Mouse (Mus musculus) megakaryocyte progenitor cell, adult 5-6 weeks (primary cell): Measurements from ENCODE around the gene Pde4b. TPM values are rescaled to one million over a fixed set of nuclear protein-coding genes. Genes with fewer than 3 reads are reported as not detected.

ENCODE experiments used
- ATAC-seq: replicated peaks from 2 replicates; pipeline ENCODE4 v1.8.0; 2016; ENCODE audit warnings: mild to moderate bottlenecking, moderate TSS enrichment, inconsistent platforms; ENCODE audit not compliant: poor library complexity
- total RNA-seq, 2 experiments: library from RNA; stranded (forward) in 1 of 2; stranded (reverse) in 1 of 2; fragments of 157-497, 149-512 nt in 1 of 2; fragments of 200-1000 nt in 1 of 2; gene quantifications; 2 replicates each; pipeline versions ENCODE4 v1.2.3 to v1.2.4; 2015 to 2017

The Pde4b gene
- total RNA-seq, 2 experiments from 2014 or later, result 16.1 to 19.2 TPM

DNA sequence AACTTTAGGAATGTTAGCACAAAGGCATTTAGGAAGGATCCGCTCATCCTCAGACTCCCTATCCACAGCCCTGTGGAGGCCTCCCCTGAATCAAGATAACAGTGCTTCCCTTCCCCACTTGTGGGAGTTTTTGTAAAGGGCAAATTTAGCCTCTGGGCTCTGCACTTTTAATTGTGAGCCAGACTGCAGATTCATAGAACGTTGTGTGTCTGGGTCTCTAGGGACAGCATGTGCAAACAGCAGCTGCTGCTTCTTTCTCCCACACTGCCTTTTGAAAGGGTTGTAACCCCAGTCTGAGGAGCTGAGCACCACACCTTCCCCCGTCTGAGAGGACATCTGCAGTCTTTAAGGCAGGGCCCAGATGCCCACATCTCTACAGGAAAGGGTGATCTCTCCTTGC lies 544.3 kb downstream of the Pde4b start:
- no peak for ATAC-seq

DNA sequence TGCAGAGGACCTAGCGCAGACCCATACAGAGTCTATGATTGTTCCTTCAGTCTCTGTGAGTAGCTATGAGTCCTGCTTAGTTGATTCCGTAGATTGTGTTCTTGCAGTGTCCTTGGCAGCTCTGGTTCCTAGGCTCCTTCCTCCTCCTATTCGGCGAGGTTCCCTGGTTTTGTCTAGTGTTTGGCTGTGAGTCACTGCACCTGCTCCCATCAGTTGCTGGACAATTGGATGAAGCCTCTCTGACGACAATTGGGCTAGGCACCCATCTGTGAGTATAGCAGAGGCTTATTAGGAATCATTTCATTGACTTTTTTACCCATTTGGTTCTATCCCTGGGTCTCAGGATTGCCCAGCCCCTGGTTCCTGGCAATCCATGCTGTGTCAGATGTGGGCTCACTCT lies 545.9 kb downstream of the Pde4b start:
- no peak for ATAC-seq

- peak; percentile 65 for ATAC-seq
Observed at GRCm38 (mm10) chr4:102635258-102635657, 547.9 kb downstream of the Pde4b start.

GRCm38 (mm10) chr4:102635944-102636343 lies 548.6 kb downstream of the Pde4b start:
- ATAC-seq, result peak; percentile 72

DNA sequence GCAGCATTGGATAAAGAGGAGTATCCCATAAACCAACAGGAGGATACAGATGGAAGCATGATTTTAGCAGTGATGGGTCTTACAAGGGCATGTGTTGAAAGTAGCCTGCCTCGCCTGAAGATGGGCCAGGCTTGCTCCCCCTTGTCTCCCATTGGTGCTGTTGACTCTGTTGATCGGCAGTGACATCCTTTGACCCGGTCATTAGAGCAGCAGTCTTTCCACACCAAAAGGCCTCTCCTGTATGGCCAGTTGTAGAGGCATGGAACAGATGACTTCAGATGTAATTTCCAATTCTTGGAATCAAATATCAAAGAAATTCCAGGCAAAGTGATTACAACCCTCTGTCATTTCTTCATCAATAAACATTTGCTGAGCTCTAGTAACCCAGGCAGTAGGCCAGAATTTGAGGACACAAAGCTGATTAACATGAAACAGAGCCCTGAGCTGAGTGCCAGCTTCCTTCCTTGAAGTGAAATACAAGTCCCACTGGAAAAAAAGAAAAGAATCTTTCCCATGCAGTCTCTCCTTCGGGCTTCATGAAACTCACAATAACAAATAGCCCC lies 550.1 kb downstream of the Pde4b start:
- ATAC-seq, result no peak

DNA sequence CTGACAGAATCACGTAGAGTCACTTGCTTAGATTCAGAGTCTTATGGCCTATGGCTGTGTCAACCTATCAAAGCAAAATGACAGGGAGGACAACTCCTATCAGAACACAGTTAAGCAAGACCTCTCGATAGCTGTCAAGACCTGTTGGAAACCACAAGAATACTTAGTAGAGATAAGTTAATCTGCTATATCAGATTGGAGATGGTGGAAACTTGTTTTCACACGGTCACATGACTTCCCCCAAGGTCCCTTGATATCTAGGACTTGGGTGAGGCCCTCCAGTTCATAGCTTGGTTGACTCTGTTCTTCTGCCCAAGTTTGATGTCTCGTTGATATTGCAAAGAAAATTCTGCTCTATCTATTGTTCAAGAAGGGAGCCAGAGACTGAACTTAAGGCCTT lies 553.6 kb downstream of the Pde4b start:
- no peak for ATAC-seq

DNA sequence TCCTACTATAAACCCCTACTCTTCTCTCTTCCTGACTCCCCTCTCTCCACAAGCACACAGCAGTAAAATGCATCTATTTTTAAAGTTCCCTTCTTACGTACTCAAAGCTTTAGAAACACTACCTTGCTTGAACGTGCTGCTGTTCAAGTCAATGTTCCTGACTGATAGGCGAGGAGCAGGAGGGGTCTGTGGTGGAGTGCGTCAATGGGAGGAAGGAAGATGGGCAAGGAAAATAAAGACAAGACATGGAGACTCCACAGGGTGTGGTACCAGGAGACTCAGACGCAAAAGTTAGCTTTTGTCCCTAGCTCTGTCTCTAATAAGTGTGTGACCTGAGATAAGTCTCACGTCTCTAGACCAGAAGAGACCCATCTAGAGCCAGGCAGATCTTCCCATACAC lies 556.7 kb downstream of the Pde4b start:
- ATAC-seq, result no peak

DNA sequence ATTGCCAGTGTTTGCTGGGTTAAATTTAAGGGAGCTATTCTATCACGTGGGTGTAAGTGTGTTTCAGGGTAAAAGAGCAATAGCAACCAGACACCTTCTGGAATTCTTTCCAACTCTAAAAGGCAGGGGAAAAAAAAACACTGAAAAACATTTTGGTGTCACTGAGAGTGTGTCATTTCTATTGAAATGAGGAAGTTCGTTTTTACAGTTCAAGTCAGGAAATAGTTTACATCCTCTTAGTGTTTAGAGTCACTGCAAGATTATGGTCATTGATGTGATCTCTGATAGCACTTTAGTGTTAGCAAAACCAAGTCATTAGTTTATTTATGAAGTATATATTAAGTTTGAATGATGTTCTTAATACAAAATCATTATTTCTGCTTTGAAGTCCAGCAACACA lies 559.7 kb downstream of the Pde4b start:
- peak; percentile 81 for ATAC-seq

DNA sequence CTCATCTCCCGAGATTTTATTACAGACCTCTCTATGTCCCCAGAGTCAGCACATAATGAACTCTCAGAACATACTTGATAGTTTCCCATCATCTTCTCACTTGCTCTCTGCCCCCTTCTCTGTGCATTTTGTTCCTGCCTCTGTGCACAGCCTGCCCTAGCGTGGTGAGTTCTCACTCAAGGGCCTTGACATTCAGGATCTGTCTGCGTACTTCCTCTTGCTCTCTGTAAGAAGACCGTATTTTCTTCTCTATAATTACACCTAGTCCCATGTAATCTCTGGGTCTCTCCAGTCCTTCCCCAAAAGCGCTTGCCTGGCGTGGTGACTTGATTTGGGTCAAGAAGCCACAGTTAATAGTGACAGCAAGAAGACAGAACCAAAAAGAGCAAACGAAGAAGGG lies 568.0 kb downstream of the Pde4b start:
- ATAC-seq, result no peak

DNA sequence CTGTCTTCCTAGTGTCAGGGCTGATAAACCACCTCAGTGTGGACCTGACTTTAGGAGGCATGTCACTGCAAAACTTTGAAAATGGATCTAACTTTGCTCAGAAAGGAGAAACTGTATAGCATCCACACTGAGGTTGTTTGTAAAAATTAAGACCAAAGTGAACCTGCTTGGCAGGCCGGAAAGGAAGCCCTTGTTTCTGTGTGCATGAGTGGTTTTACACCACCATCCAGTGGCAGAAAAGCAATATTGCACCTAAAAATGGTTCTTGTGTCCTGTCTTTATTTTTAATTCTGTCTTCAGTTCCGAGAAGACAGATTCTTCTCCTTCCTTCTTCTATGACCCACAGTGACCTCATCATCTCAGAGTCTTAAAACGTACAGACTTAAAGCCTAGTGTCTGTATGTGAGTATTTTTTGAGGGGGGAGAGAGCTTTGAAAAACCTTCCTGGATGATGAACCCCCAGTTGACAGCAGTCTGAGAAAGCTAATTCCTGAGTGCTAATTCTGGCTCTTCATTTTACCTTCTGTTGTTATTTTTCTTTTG lies 569.2 kb downstream of the Pde4b start:
- peak; percentile 75 for ATAC-seq

Other genes starting within 250 kb of the Pde4b start
- not detected in 2 replicates for gene B020004J07Rik, start 243.5 kb upstream of the Pde4b start, total RNA-seq (2015)
- not detected in 2 replicates for gene B020004J07Rik, start 243.5 kb upstream of the Pde4b start, total RNA-seq (2017)
- gene C130073F10Rik, start 193.8 kb upstream of the Pde4b start, total RNA-seq (2015), result not detected in 2 replicates
- gene C130073F10Rik, start 193.8 kb upstream of the Pde4b start, total RNA-seq (2017), result not detected in 2 replicates
- gene Gm12800, start 178.4 kb upstream of the Pde4b start, total RNA-seq (2015), result not detected in 2 replicates
- not detected in 2 replicates for gene Gm12800, start 178.4 kb upstream of the Pde4b start, total RNA-seq (2017)
- not detected in 2 replicates for gene Gm12794, start 147.1 kb upstream of the Pde4b start, total RNA-seq (2015)
- gene Gm12794, start 147.1 kb upstream of the Pde4b start, total RNA-seq (2017), result not detected in 2 replicates
- gene Gm12790, start 106.5 kb upstream of the Pde4b start, total RNA-seq (2015), result not detected in 2 replicates
- not detected in 2 replicates for gene Gm12790, start 106.5 kb upstream of the Pde4b start, total RNA-seq (2017)
- gene Gm12789, start 100.9 kb upstream of the Pde4b start, total RNA-seq (2015), result not detected in 2 replicates
- gene Gm12789, start 100.9 kb upstream of the Pde4b start, total RNA-seq (2017), result not detected in 2 replicates